Mouse (Mus musculus): ENCODE measurements around the gene Tekt3.

Gene Tekt3

GRCm38 (mm10) chr11:63058375-63058952 is 3.0 kb upstream of the Tekt3 start:
- DNase-seq (ENCODE audit: low read depth, low spot score), result no peak

- no peak for DNase-seq (ENCODE audit: low read depth, low spot score)
These were observed 1.5 kb upstream of the Tekt3 start for GRCm38 (mm10) chr11:63059911-63060310.

GRCm38 (mm10) chr11:63066526-63066925 is 5.1 kb downstream of the Tekt3 start:
- no peak for DNase-seq (ENCODE audit: low read depth, low spot score)

- no peak for DNase-seq (ENCODE audit: low read depth, low spot score)
These were observed 8.6 kb downstream of the Tekt3 start for GRCm38 (mm10) chr11:63070081-63070480.

GRCm38 (mm10) chr11:63084536-63084935 is 23.1 kb downstream of the Tekt3 start:
- no peak for DNase-seq (ENCODE audit: low read depth, low spot score)

- no peak for DNase-seq (ENCODE audit: low read depth, low spot score)
These were observed 27.2 kb downstream of the Tekt3 start for GRCm38 (mm10) chr11:63088672-63089071.

- no peak for DNase-seq (ENCODE audit: low read depth, low spot score)
These were observed 28.8 kb downstream of the Tekt3 start for GRCm38 (mm10) chr11:63090210-63090609.

GRCm38 (mm10) chr11:63090986-63091385 is 29.5 kb downstream of the Tekt3 start:
- DNase-seq (ENCODE audit: low read depth, low spot score), result no peak

GRCm38 (mm10) chr11:63092271-63092670 is 30.8 kb downstream of the Tekt3 start:
- no peak for DNase-seq (ENCODE audit: low read depth, low spot score)

GRCm38 (mm10) chr11:63093601-63094000 is 32.1 kb downstream of the Tekt3 start:
- DNase-seq (ENCODE audit: low read depth, low spot score), result no peak

GRCm38 (mm10) chr11:63094496-63094895 is 33.0 kb downstream of the Tekt3 start:
- DNase-seq (ENCODE audit: low read depth, low spot score), result no peak

GRCm38 (mm10) chr11:63098016-63098415 is 36.6 kb downstream of the Tekt3 start:
- no peak for DNase-seq (ENCODE audit: low read depth, low spot score)

- DNase-seq (ENCODE audit: low read depth, low spot score), result no peak
These were observed 37.9 kb downstream of the Tekt3 start for GRCm38 (mm10) chr11:63099390-63099789.

- DNase-seq (ENCODE audit: low read depth, low spot score), result no peak
These were observed 41.8 kb downstream of the Tekt3 start for GRCm38 (mm10) chr11:63103256-63103655.

- no peak for DNase-seq (ENCODE audit: low read depth, low spot score)
These were observed 42.6 kb downstream of the Tekt3 start for GRCm38 (mm10) chr11:63104026-63104425.

GRCm38 (mm10) chr11:63109230-63109775 is 47.8 kb downstream of the Tekt3 start:
- no peak for DNase-seq (ENCODE audit: low read depth, low spot score)

- DNase-seq (ENCODE audit: low read depth, low spot score), result no peak
These were observed 48.9 kb downstream of the Tekt3 start for GRCm38 (mm10) chr11:63110329-63110728.

- no peak for DNase-seq (ENCODE audit: low read depth, low spot score)
These were observed 53.6 kb downstream of the Tekt3 start for GRCm38 (mm10) chr11:63114807-63115641.

GRCm38 (mm10) chr11:63116652-63117051 is 55.2 kb downstream of the Tekt3 start:
- no peak for DNase-seq (ENCODE audit: low read depth, low spot score)

GRCm38 (mm10) chr11:63117266-63117665 is 55.8 kb downstream of the Tekt3 start:
- DNase-seq (ENCODE audit: low read depth, low spot score), result no peak

- no peak for DNase-seq (ENCODE audit: low read depth, low spot score)
These were observed 58.3 kb downstream of the Tekt3 start for GRCm38 (mm10) chr11:63119791-63120190.

GRCm38 (mm10) chr11:63122249-63122648 is 60.8 kb downstream of the Tekt3 start:
- DNase-seq (ENCODE audit: low read depth, low spot score), result no peak

- DNase-seq (ENCODE audit: low read depth, low spot score), result no peak
These were observed 61.4 kb downstream of the Tekt3 start for GRCm38 (mm10) chr11:63122776-63123350.

All from mesoderm, embryonic 11.5 days (tissue).